ENCODE assay signal across 10 mouse cellular contexts in the genomic region with DNA sequence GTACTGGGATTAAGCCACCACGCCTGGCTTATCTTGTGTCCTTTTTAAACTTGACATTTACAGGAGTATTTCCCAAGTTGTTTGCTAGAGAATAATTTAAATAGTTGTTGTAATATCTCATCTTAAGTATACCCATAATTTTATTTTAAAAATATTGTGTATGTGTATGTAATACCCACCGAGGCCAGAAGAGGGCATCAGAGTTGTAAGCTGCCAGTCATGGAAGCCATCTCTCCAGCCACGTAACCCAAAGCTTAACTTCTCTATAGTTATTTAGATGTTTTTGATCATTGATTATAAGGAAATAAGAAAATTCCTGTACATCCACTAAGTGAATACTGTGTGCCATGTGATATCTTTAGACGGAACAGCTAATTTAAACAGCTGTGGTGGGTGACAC. TPM values are rescaled to one million over a fixed set of nuclear protein-coding genes. Genes with fewer than 3 reads are reported as not detected.
A peak's percentile ranks its signal among the peaks of the same experiment; 100 is the strongest.
DNase-seq lines count a peak whose midpoint lies in the region; ATAC-seq and TF ChIP-seq lines count a peak whose summit lies in the region.
"Had no signal": no experiment of that assay in that cellular context is flagged by ENCODE, and none has a peak within 500 bp of the region (broad histone marks: within the 10 kb centered on the region; RNA-seq: fewer than 3 reads in every experiment).

No protein-coding gene starts in this region.

- H3K79me2 ChIP-seq in MEL (ENCODE audit: control insufficient read depth, insufficient read depth, low read length, poor library complexity), result no peaks in the 10 kb centered on the region

- H3K27ac ChIP-seq in cerebellum, adult 2 months (ENCODE audit: insufficient read depth, low read length), result no peak overlapping the region
- H3K27ac ChIP-seq in liver, embryonic 11.5 days (ENCODE audit: low read depth, low read length), result no peak overlapping the region
- no peak overlapping the region for H3K27ac ChIP-seq in MEL (ENCODE audit: control insufficient read depth, low read depth, low read length)
- H3K27ac ChIP-seq in liver, postnatal 0 days (ENCODE audit: low read depth), result no peak overlapping the region
- H3K27ac ChIP-seq: limb, embryonic 13.5 days had no signal

- no peaks in the 10 kb centered on the region for H3K9me3 ChIP-seq in liver, embryonic 11.5 days (ENCODE audit: control insufficient read depth, low read length)
- H3K9me3 ChIP-seq in MEL (replicated peaks; ENCODE audit: insufficient read depth, low read length), result no peaks in the 10 kb centered on the region
- H3K9me3 ChIP-seq in liver, postnatal 0 days (ENCODE audit: low read length), result no peaks in the 10 kb centered on the region
- H3K9me3 ChIP-seq: limb, embryonic 13.5 days had no signal

- no peaks in the 10 kb centered on the region for H3K27me3 ChIP-seq in cerebellum, adult 2 months (ENCODE audit: control insufficient read depth, insufficient read depth, low read length)
- H3K27me3 ChIP-seq in liver, embryonic 11.5 days (replicated peaks; ENCODE audit: control insufficient read depth, insufficient read depth, low read length), result no peaks in the 10 kb centered on the region
- no peaks in the 10 kb centered on the region for H3K27me3 ChIP-seq in MEL (ENCODE audit: control insufficient read depth in 1 of 2, insufficient read depth in 2 of 2, low read length in 2 of 2)
- H3K27me3 ChIP-seq in liver, postnatal 0 days (ENCODE audit: insufficient read depth, low read length), result no peaks in the 10 kb centered on the region
- H3K27me3 ChIP-seq: limb, embryonic 13.5 days had no signal

- H3K4me3 ChIP-seq in cerebellum, adult 2 months (replicated peaks; ENCODE audit: insufficient read depth, low read depth, low read length), result no peak overlapping the region
- no peak overlapping the region for H3K4me3 ChIP-seq in liver, embryonic 11.5 days (ENCODE audit: low read depth, low read length)
- H3K4me3 ChIP-seq in MEL (ENCODE audit: control insufficient read depth in 1 of 2, insufficient read depth in 1 of 2, low read depth in 2 of 2, low read length in 2 of 2), result no peak overlapping the region
- H3K4me3 ChIP-seq in liver, postnatal 0 days (ENCODE audit: low read depth, low read length), result no peak overlapping the region
- H3K4me3 ChIP-seq: limb, embryonic 13.5 days had no signal

- no peaks in the 10 kb centered on the region for H3K36me3 ChIP-seq in liver, embryonic 11.5 days (ENCODE audit: control insufficient read depth, insufficient read depth, low read length)
- no peaks in the 10 kb centered on the region for H3K36me3 ChIP-seq in MEL (ENCODE audit: control insufficient read depth in 1 of 2, insufficient read depth in 2 of 2, low read length in 2 of 2)
- no peaks in the 10 kb centered on the region for H3K36me3 ChIP-seq in liver, postnatal 0 days (replicated peaks; ENCODE audit: insufficient read depth, low read length)
- H3K36me3 ChIP-seq: limb, embryonic 13.5 days had no signal

- DNase-seq in cerebellum, adult 2 months, result no peak
- no peak for DNase-seq in cerebellum, adult 9-10 months
- DNase-seq in liver (peak; percentile 21), MEL (ENCODE audit: low read depth, low spot score) (peak; percentile 69)
- DNase-seq in liver, embryonic 11.5 days (ENCODE audit: low spot score), result no peak
- DNase-seq in liver, postnatal 0 days, result no peak
- DNase-seq in gastrocnemius, postnatal 36 days, result no peak
- no peak for DNase-seq in heart, postnatal 36 days
- DNase-seq: cerebellum, adult 9-11 months had no signal

- H3K4me1 ChIP-seq in cerebellum, adult 2 months (ENCODE audit: control insufficient read depth, insufficient read depth, low read length), result peaks cover 12% of the 10 kb centered on the region
- no peaks in the 10 kb centered on the region for H3K4me1 ChIP-seq in liver, embryonic 11.5 days (replicated peaks; ENCODE audit: control insufficient read depth, insufficient read depth, low read length)
- H3K4me1 ChIP-seq in MEL (ENCODE audit: control insufficient read depth in 1 of 2, insufficient read depth in 2 of 2, low read length in 2 of 2), result no peaks in the 10 kb centered on the region
- peaks cover 21% of the 10 kb centered on the region for H3K4me1 ChIP-seq in liver, postnatal 0 days (ENCODE audit: insufficient read depth)

- no peak overlapping the region for H3K9ac ChIP-seq in liver, embryonic 11.5 days (ENCODE audit: low read depth, low read length)
- H3K9ac ChIP-seq in MEL (ENCODE audit: control insufficient read depth, low read depth, low read length, poor library complexity, severe bottlenecking), result no peak overlapping the region
- H3K9ac ChIP-seq in liver, postnatal 0 days (replicated peaks), result no peak overlapping the region
- H3K9ac ChIP-seq: limb, embryonic 13.5 days had no signal

- peak; percentile 75 for TF ChIP-seq RAD21 in MEL (IDR thresholded peaks at IDR 0.05; ENCODE audit: low read depth, low read length)

- intact Hi-C loops in gastrocnemius, postnatal 36 days (cut with DNase I), result loop anchor here (5.0 kb wide), 1 partner anchor 36 kb away; no protein-coding TSS in a partner anchor
- intact Hi-C loops in heart, postnatal 36 days (cut with DNase I), result no loop called here

- WGBS in cerebellum, adult 2 months, result 77% methylated on average over 4 of the region's 4 CpGs
- WGBS in liver, embryonic 11.5 days, result 50% methylated on average over 4 of the region's 4 CpGs
- 56% methylated on average over 4 of the region's 4 CpGs for WGBS in liver, postnatal 0 days (ENCODE audit: insufficient replicate concordance)

- no peak for TF ChIP-seq EP300 in MEL (IDR thresholded peaks at IDR 0.05; ENCODE audit: low read depth in 1 of 2, low read length in 2 of 2)
- TF ChIP-seq EP300 in liver, postnatal 0 days (IDR thresholded peaks at IDR 0.05; ENCODE audit: low read depth), result no peak

- H3K4me2 ChIP-seq in liver, embryonic 11.5 days, result no peak overlapping the region
- no peak overlapping the region for H3K4me2 ChIP-seq in liver, postnatal 0 days (ENCODE audit: low read depth, low read length)
- H3K4me2 ChIP-seq: limb, embryonic 13.5 days had no signal

- peak; percentile 32; the same call in 1 of the 2 replicates for TF ChIP-seq CTCF in cerebellum, adult 2 months (IDR thresholded peaks at IDR 0.05; ENCODE audit: borderline replicate concordance, insufficient read depth, low read depth, low read length)
- peak; percentile 40 to 68 (median 65) for TF ChIP-seq CTCF in MEL (IDR thresholded peaks at IDR 0.05 in 2 of 3, conservative IDR thresholded peaks at IDR 0.05 in 1 of 3; ENCODE audit: control insufficient read depth in 1 of 3, insufficient read depth in 1 of 3, low read depth in 2 of 3, low read length in 3 of 3, poor library complexity in 1 of 3, severe bottlenecking in 1 of 3)
- TF ChIP-seq CTCF in liver, postnatal 0 days (IDR thresholded peaks at IDR 0.05; ENCODE audit: low read depth), result peak; percentile 64

- ATAC-seq in liver, embryonic 11.5 days (replicated peaks; ENCODE audit: low FRiP score), result no peak
- no peak for ATAC-seq in liver, postnatal 0 days

- TF ChIP-seq POLR2A in cerebellum, adult 2 months (IDR thresholded peaks at IDR 0.05; ENCODE audit: borderline replicate concordance, insufficient read depth, low read length), result no peak
- TF ChIP-seq POLR2A in MEL (IDR thresholded peaks at IDR 0.05; ENCODE audit: control insufficient read depth in 1 of 2, insufficient read depth in 1 of 2, low read depth in 1 of 2, low read length in 2 of 2, poor library complexity in 1 of 2), result no peak

TF ChIP-seq in MEL, 35 proteins besides CTCF, POLR2A, EP300 and RAD21:
- peak; percentile 86 for TF ChIP-seq SMC3 (IDR thresholded peaks at IDR 0.05; ENCODE audit: low read depth, low read length)
- TF ChIP-seq POLR2AphosphoS5 (IDR thresholded peaks at IDR 0.05; ENCODE audit: borderline replicate concordance, low read depth, low read length), result no peak
- peak; percentile 73 for TF ChIP-seq ZC3H11A (IDR thresholded peaks at IDR 0.05; ENCODE audit: low read depth, low read length)
TF ChIP-seq in MEL: peak in this region for 2.

RNA-seq across cellular contexts. Expression of a gene that starts 51.2 kb away (rescaled TPM):
- polyA plus RNA-seq in cerebellum, adult 2 months (2012; rRNA removed), result 28.4 and 34.8 TPM in 2 replicates
- 8.4 and 9.5 TPM in 2 replicates for polyA plus RNA-seq in liver, embryonic 11.5 days (2014; fragmentation: Nextera tagmentation; extraction: Ambion mirVana)
- total RNA-seq in MEL (2012; rRNA removed), result 2.0 and 3.7 TPM in 2 replicates
- polyA plus RNA-seq in MEL (2012; ENCODE audit: insufficient read depth in 1 of 2, insufficient read length in 2 of 2, low read depth in 1 of 2, low replicate concordance in 2 of 2, missing spikeins in 1 of 2), result 1 to 10 TPM in 1 of 2 experiments, not detected in 1; 4.5 TPM
- polyA plus RNA-seq in liver, postnatal 0 days (2015; fragmentation: Nextera tagmentation; extraction: Ambion mirVana), result 7.0 and 8.9 TPM in 2 replicates
- 10 to 100 TPM; 10.6 to 12.1 TPM for total RNA-seq in gastrocnemius, postnatal 36 days (2021)
- total RNA-seq in heart, postnatal 36 days (2021), result 10 to 100 TPM in 1 of 2 experiments, 1 to 10 TPM in 1; 3.8 to 12.9 TPM

Comparison
In these comparisons a context has a peak if more than half of its experiments do, and no peak if none do; other contexts are left out.
1. DNase-seq: peak in liver (single experiment) and MEL (single experiment); none in cerebellum, adult 2 months (0 of 2), cerebellum, adult 9-10 months (single experiment), liver, embryonic 11.5 days (single experiment), liver, postnatal 0 days (single experiment), gastrocnemius, postnatal 36 days (0 of 2) and heart, postnatal 36 days (0 of 2).
2. Peak in every context shown above with its lines, with median percentiles within 50 percentile points of each other: CTCF ChIP-seq.